In the genomic region with DNA sequence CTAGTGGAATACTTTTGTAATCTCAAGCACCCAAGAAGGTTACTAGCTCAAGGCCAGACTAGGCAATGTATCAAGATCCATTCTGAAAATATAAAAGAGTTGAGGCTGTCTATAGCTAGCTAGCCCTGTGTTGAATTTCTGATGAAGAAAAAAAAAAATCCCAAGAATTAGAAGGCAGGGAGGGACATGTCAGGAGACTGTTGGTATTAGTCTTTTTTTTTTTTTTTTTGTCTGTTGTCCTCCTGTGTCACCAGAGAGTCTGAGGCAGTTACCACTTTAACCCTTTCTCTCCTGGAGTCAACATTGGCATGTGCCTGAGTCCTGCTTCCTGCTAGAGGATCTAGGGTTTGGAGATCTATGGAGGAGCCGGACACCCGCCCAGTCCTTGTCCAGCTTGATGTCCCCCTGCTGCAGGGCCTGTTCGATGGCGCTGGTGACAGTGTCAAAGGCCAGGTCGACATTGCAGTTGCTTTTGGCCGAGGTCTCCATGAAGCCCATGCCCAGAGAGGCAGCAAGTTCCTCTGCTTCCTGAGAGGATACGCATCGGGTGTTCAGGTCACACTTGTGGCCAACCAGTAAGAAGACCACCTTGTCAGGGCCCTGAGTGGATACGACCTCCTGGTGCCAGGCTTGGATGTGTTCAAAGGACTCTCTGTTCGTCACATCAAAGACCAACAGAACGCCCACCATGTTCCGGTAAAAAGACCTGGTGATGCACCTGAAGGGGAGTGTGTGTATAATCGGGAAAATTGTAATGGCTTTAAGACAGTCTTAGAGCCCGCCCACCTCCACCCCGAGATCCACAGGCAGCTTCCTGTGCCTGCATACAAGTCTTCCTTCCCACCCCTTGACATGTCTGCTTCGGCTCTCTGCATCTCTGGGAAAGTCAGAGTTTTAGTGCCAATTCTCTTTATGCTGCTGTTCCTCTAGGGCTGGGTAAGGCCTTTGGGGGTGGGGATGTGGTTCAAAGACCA, we compare ENCODE assay signal across 8 mouse cellular contexts. TPM values are rescaled to one million over a fixed set of nuclear protein-coding genes. Genes with fewer than 3 reads are reported as not detected.
DNase-seq lines count a peak whose midpoint lies in the region; ATAC-seq and TF ChIP-seq lines count a peak whose summit lies in the region.

No protein-coding gene starts in this region.

- no peak for DNase-seq in kidney, postnatal 10 days
- DNase-seq in midbrain, postnatal 0 days (ENCODE audit: low spot score) = no peak
- no peak for DNase-seq in yolk sac, embryonic 10.5 days (ENCODE audit: low spot score)
- no peak for DNase-seq in kidney, adult 9 months
- DNase-seq in ovary, postnatal 36 days (ENCODE audit: low spot score) = no peak

- WGBS in kidney, embryonic 16.5 days = 51% methylated on average over 16 of the region's 16 CpGs
- WGBS in hindbrain, embryonic 15.5 days = 69% methylated on average over 16 of the region's 16 CpGs
- WGBS in midbrain, postnatal 0 days = 62% methylated on average over 16 of the region's 16 CpGs

- H3K9me3 ChIP-seq in kidney, embryonic 16.5 days (ENCODE audit: low read length) = no peaks in the 10 kb centered on the region
- H3K9me3 ChIP-seq in hindbrain, embryonic 15.5 days = no peaks in the 10 kb centered on the region
- no peaks in the 10 kb centered on the region for H3K9me3 ChIP-seq in midbrain, postnatal 0 days (ENCODE audit: low read length)

- H3K27ac ChIP-seq in kidney, embryonic 16.5 days (ENCODE audit: low read length) = 0 out of 2 replicates have a peak overlapping the region, but pooled peaks have one; percentile 21
- peak overlapping the region; percentile 57; the same call in 1 of the 2 replicates for H3K27ac ChIP-seq in hindbrain, embryonic 15.5 days (replicated peaks)
- peak overlapping the region; percentile 14; the same call in 1 of the 2 replicates for H3K27ac ChIP-seq in midbrain, postnatal 0 days (ENCODE audit: low read depth, low read length)

- peak overlapping the region; percentile 74 for H3K4me2 ChIP-seq in kidney, embryonic 16.5 days (replicated peaks; ENCODE audit: low read depth, low read length)
- H3K4me2 ChIP-seq in hindbrain, embryonic 15.5 days = peak overlapping the region; percentile 77
- peak overlapping the region; percentile 46 for H3K4me2 ChIP-seq in midbrain, postnatal 0 days (ENCODE audit: low read depth, low read length, poor library complexity, severe bottlenecking)

- H3K4me1 ChIP-seq in kidney, embryonic 16.5 days (ENCODE audit: insufficient read depth, low read length) = peaks cover 8% of the 10 kb centered on the region
- peaks cover 11% of the 10 kb centered on the region for H3K4me1 ChIP-seq in hindbrain, embryonic 15.5 days (replicated peaks)
- H3K4me1 ChIP-seq in midbrain, postnatal 0 days (ENCODE audit: insufficient read depth, low read length) = no peaks in the 10 kb centered on the region

- H3K9ac ChIP-seq in kidney, embryonic 16.5 days (replicated peaks; ENCODE audit: low read length) = peak overlapping the region; percentile 68
- H3K9ac ChIP-seq in hindbrain, embryonic 15.5 days = peak overlapping the region; percentile 52; the same call in 1 of the 2 replicates
- H3K9ac ChIP-seq in midbrain, postnatal 0 days (replicated peaks; ENCODE audit: low read length, poor library complexity, severe bottlenecking) = peak overlapping the region; percentile 25

- H3K36me3 ChIP-seq in kidney, embryonic 16.5 days (ENCODE audit: insufficient read depth, low read length) = no peaks in the 10 kb centered on the region
- H3K36me3 ChIP-seq in hindbrain, embryonic 15.5 days = no peaks in the 10 kb centered on the region
- no peaks in the 10 kb centered on the region for H3K36me3 ChIP-seq in midbrain, postnatal 0 days (ENCODE audit: insufficient read depth, low read length)

- no peaks in the 10 kb centered on the region for H3K27me3 ChIP-seq in kidney, embryonic 16.5 days (ENCODE audit: insufficient read depth, low read length)
- H3K27me3 ChIP-seq in hindbrain, embryonic 15.5 days = no peaks in the 10 kb centered on the region
- H3K27me3 ChIP-seq in midbrain, postnatal 0 days (ENCODE audit: insufficient read depth, low read length) = no peaks in the 10 kb centered on the region

- no peak; the same call in 1 of the 2 replicates for ATAC-seq in kidney, embryonic 16.5 days (ENCODE audit: low FRiP score, low TSS enrichment)
- peak; percentile 29 for ATAC-seq in activated CD4-positive, CD25-positive, alpha-beta regulatory T cell, adult 4 months
- no peak for ATAC-seq in hindbrain, embryonic 15.5 days (ENCODE audit: low FRiP score, low read depth)
- ATAC-seq in midbrain, postnatal 0 days (ENCODE audit: low FRiP score) = peak; percentile 17; the same call in 1 of the 2 replicates

- TF ChIP-seq CTCF in midbrain, postnatal 0 days (IDR thresholded peaks at IDR 0.05) = no peak

- peak overlapping the region; percentile 56 for H3K4me3 ChIP-seq in kidney, embryonic 16.5 days (ENCODE audit: low read length)
- H3K4me3 ChIP-seq in hindbrain, embryonic 15.5 days = peak overlapping the region; percentile 47
- H3K4me3 ChIP-seq in midbrain, postnatal 0 days (ENCODE audit: low read depth, low read length) = peak overlapping the region; percentile 29

RNA-seq across cellular contexts. Expression of gene Rab42, which starts 0.9 kb away (rescaled TPM):
- polyA plus RNA-seq in kidney, embryonic 16.5 days (2015; fragmentation: Nextera tagmentation; extraction: Ambion mirVana) = 3.9 and 4.1 TPM in 2 replicates
- polyA plus RNA-seq in activated CD4-positive, CD25-positive, alpha-beta regulatory T cell, adult 4 months (2017; shearing (Covaris generic)) = not detected
- 3.1 and 3.4 TPM in 2 replicates for polyA plus RNA-seq in hindbrain, embryonic 15.5 days (2015; fragmentation: Nextera tagmentation; extraction: Ambion mirVana)
- 0.38 and 3.3 TPM in 2 replicates for total RNA-seq in midbrain, postnatal 0 days (2014; rRNA removed)
- polyA plus RNA-seq in midbrain, postnatal 0 days (2015; fragmentation: Nextera tagmentation; extraction: Ambion mirVana) = 4.2 and 4.3 TPM in 2 replicates

RNA-seq across cellular contexts. Expression of gene Trnau1ap, which starts 27.1 kb away (rescaled TPM):
- 75.8 and 77.0 TPM in 2 replicates for polyA plus RNA-seq in kidney, embryonic 16.5 days (2015; fragmentation: Nextera tagmentation; extraction: Ambion mirVana)
- polyA plus RNA-seq in activated CD4-positive, CD25-positive, alpha-beta regulatory T cell, adult 4 months (2017; shearing (Covaris generic)) = 10 to 100 TPM; 36.0 to 41.5 TPM
- polyA plus RNA-seq in hindbrain, embryonic 15.5 days (2015; fragmentation: Nextera tagmentation; extraction: Ambion mirVana) = 71.9 and 80.2 TPM in 2 replicates
- 47.7 and 55.2 TPM in 2 replicates for total RNA-seq in midbrain, postnatal 0 days (2014; rRNA removed)
- 56.9 and 63.0 TPM in 2 replicates for polyA plus RNA-seq in midbrain, postnatal 0 days (2015; fragmentation: Nextera tagmentation; extraction: Ambion mirVana)

RNA-seq across cellular contexts. Expression of gene Taf12, which starts 28.1 kb away (rescaled TPM):
- 42.9 and 45.7 TPM in 2 replicates for polyA plus RNA-seq in kidney, embryonic 16.5 days (2015; fragmentation: Nextera tagmentation; extraction: Ambion mirVana)
- 10 to 100 TPM; 74.6 to 89.5 TPM for polyA plus RNA-seq in activated CD4-positive, CD25-positive, alpha-beta regulatory T cell, adult 4 months (2017; shearing (Covaris generic))
- polyA plus RNA-seq in hindbrain, embryonic 15.5 days (2015; fragmentation: Nextera tagmentation; extraction: Ambion mirVana) = 41.8 and 42.3 TPM in 2 replicates
- total RNA-seq in midbrain, postnatal 0 days (2014; rRNA removed) = 9.0 and 19.8 TPM in 2 replicates
- polyA plus RNA-seq in midbrain, postnatal 0 days (2015; fragmentation: Nextera tagmentation; extraction: Ambion mirVana) = 30.3 and 33.1 TPM in 2 replicates

RNA-seq across cellular contexts. Expression of gene Gmeb1, which starts 40.9 kb away (rescaled TPM):
- 39.3 and 45.1 TPM in 2 replicates for polyA plus RNA-seq in kidney, embryonic 16.5 days (2015; fragmentation: Nextera tagmentation; extraction: Ambion mirVana)
- 10 to 100 TPM; 13.8 to 13.9 TPM for polyA plus RNA-seq in activated CD4-positive, CD25-positive, alpha-beta regulatory T cell, adult 4 months (2017; shearing (Covaris generic))
- polyA plus RNA-seq in hindbrain, embryonic 15.5 days (2015; fragmentation: Nextera tagmentation; extraction: Ambion mirVana) = 38.8 and 44.0 TPM in 2 replicates
- 10.6 and 21.0 TPM in 2 replicates for total RNA-seq in midbrain, postnatal 0 days (2014; rRNA removed)
- polyA plus RNA-seq in midbrain, postnatal 0 days (2015; fragmentation: Nextera tagmentation; extraction: Ambion mirVana) = 28.8 and 30.5 TPM in 2 replicates

RNA-seq across cellular contexts. Expression of gene Rcc1, which starts 51.2 kb away (rescaled TPM):
- polyA plus RNA-seq in kidney, embryonic 16.5 days (2015; fragmentation: Nextera tagmentation; extraction: Ambion mirVana) = 89.6 and 92.7 TPM in 2 replicates
- 10 to 100 TPM in 1 of 2 experiments, 1 to 10 TPM in 1; 9.5 to 25.2 TPM for polyA plus RNA-seq in activated CD4-positive, CD25-positive, alpha-beta regulatory T cell, adult 4 months (2017; shearing (Covaris generic))
- polyA plus RNA-seq in hindbrain, embryonic 15.5 days (2015; fragmentation: Nextera tagmentation; extraction: Ambion mirVana) = 35.4 and 40.3 TPM in 2 replicates
- total RNA-seq in midbrain, postnatal 0 days (2014; rRNA removed) = 18.7 and 23.4 TPM in 2 replicates
- polyA plus RNA-seq in midbrain, postnatal 0 days (2015; fragmentation: Nextera tagmentation; extraction: Ambion mirVana) = 21.7 and 21.9 TPM in 2 replicates

Comparison
In these comparisons a context has a peak if more than half of its experiments do, and no peak if none do; other contexts are left out.
1. ATAC-seq: peak in activated CD4-positive, CD25-positive, alpha-beta regulatory T cell, adult 4 months (single experiment) and midbrain, postnatal 0 days (single experiment); none in kidney, embryonic 16.5 days (single experiment) and hindbrain, embryonic 15.5 days (single experiment).
2. Peak in every context shown above with its lines, with median percentiles within 50 percentile points of each other: H3K27ac ChIP-seq, H3K4me2 ChIP-seq, H3K4me3 ChIP-seq and H3K9ac ChIP-seq.